Mouse (Mus musculus) gonadal fat pad, adult 2 months (tissue): ENCODE measurements around the gene Cfap65. TPM values are rescaled to one million over a fixed set of nuclear protein-coding genes. Genes with fewer than 3 reads are reported as not detected.

Experiments used
- DNase-seq: peaks from one replicate; pipeline ENCODE4 v3.0.0-alpha.2; 2012; ENCODE audit warnings: low read depth
- polyA plus RNA-seq: library from polyadenylated mRNA; depleted of rRNA; stranded (reverse); fragments of >200 nt; gene quantifications from 2 replicates; pipeline ENCODE4 v1.2.3, GENCODE M21; 2012

Cfap65 gene
- polyA plus RNA-seq, 1 experiment: 4.2 TPM

- DNase-seq: no peak
These were observed 4.4 kb upstream of the Cfap65 start for GRCm38 (mm10) chr1:74939762-74940161.

GRCm38 (mm10) chr1:74936221-74936830, 927 bp upstream of the Cfap65 start:
- no peak for DNase-seq

GRCm38 (mm10) chr1:74927621-74928296, 7.6 kb downstream of the Cfap65 start:
- no peak for DNase-seq

- no peak for DNase-seq
These were observed 8.7 kb downstream of the Cfap65 start for GRCm38 (mm10) chr1:74926721-74927120.

- DNase-seq: no peak
These were observed 10.9 kb downstream of the Cfap65 start for GRCm38 (mm10) chr1:74924464-74924863.

- DNase-seq: no peak
These were observed 19.7 kb downstream of the Cfap65 start for GRCm38 (mm10) chr1:74915706-74916105.

GRCm38 (mm10) chr1:74902191-74902590, 33.2 kb downstream of the Cfap65 start:
- DNase-seq: no peak

GRCm38 (mm10) chr1:74901686-74902085, 33.7 kb downstream of the Cfap65 start:
- no peak for DNase-seq

- no peak for DNase-seq
These were observed 34.8 kb downstream of the Cfap65 start for GRCm38 (mm10) chr1:74900341-74901285.

- no peak for DNase-seq
These were observed 36.6 kb downstream of the Cfap65 start for GRCm38 (mm10) chr1:74898656-74899431.

- DNase-seq: no peak
These were observed 37.4 kb downstream of the Cfap65 start for GRCm38 (mm10) chr1:74897976-74898375.

GRCm38 (mm10) chr1:74894966-74895365, 40.4 kb downstream of the Cfap65 start:
- DNase-seq: no peak

GRCm38 (mm10) chr1:74893134-74893855, 42.1 kb downstream of the Cfap65 start, which contains the start of gene Cryba2:
Gene Cryba2 (minus strand): TSS chr1:74893143.
- DNase-seq: no peak

GRCm38 (mm10) chr1:74892351-74893133, 42.9 kb downstream of the Cfap65 start:
- no peak for DNase-seq

- DNase-seq: no peak
These were observed 43.9 kb downstream of the Cfap65 start for GRCm38 (mm10) chr1:74891513-74891912.

GRCm38 (mm10) chr1:74885369-74886042, 49.9 kb downstream of the Cfap65 start, which contains the start of gene Fev:
Gene Fev (minus strand): TSS chr1:74885419.
- DNase-seq: no peak

GRCm38 (mm10) chr1:74884196-74885141, 50.9 kb downstream of the Cfap65 start:
- DNase-seq: no peak

GRCm38 (mm10) chr1:74883441-74883840, 52.0 kb downstream of the Cfap65 start:
- no peak for DNase-seq
